Mouse (Mus musculus) fat pad, adult 2 months (tissue): ENCODE measurements at regions not wholly inside any gene's neighbourhood (a gene's known extent, or its start where the extent isn't known, plus 50 kb on each side); places are given as distances from the start of the nearest gene placed in this dataset.
"Not testable (repeated sequence)": the region's sequence is repeated elsewhere in the genome, so short reads cannot be mapped to it uniquely, and the experiment has no call there.

ENCODE experiments used
- DNase-seq: peaks from one replicate; pipeline ENCODE4 v3.0.0-alpha.2; 2011; ENCODE audit warnings: low read depth, low spot score; ENCODE audit errors: extremely low read depth

DNA sequence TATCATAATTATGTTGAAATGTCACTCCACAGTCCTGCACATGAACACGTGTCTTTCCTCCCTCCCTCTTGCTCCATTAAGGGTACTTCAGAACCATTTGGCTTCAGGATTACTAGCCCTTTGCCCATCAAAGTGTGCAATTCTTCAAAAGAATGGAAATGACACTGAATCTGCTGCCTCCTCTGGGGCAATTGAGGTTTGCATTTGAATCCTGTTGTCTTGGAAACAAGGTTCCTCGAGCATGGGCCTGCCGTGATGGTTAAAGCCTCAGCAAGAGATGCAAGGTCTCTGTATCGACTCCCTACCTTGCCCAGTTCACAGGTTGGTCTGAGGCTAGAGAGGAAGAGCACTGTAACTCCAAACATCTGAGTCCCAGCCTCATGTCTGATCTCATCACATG is 136.0 kb downstream of the Sptssa start:
- DNase-seq = no peak

- no peak for DNase-seq
Measured at GRCm38 (mm10) chr12:54519370-54519769, 137.0 kb downstream of the Sptssa start.

- DNase-seq = no peak
Measured at GRCm38 (mm10) chr12:54517265-54517664, 139.1 kb downstream of the Sptssa start.

GRCm38 (mm10) chr12:54516463-54516862 is 139.9 kb downstream of the Sptssa start:
- DNase-seq = no peak

- DNase-seq = not testable (repeated sequence)
Measured at GRCm38 (mm10) chr12:54516039-54516438, 140.3 kb downstream of the Sptssa start.

- no peak for DNase-seq
Measured at GRCm38 (mm10) chr12:54509903-54510302, 146.5 kb downstream of the Sptssa start.

- DNase-seq = no peak
Measured at GRCm38 (mm10) chr12:54502775-54503174, 153.6 kb downstream of the Sptssa start.

DNA sequence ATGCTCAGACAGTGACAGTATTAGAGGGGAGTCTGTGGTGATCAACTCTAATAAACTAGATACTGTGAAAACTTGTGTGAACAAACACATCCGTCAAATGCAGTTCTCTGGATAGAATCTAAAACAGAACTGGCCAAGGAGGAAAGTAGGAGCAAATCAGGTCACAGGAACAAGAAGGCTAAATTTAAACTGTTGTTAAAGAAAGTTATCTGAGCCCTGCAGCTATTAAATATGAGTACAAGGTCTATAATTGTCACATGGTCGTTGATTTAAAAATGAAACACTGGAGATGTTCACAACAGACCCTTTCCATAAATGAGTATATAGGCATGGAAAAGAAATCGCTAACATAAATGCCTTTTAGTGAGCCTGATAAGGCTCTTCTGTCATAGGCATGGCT is 156.4 kb downstream of the Sptssa start:
- DNase-seq = no peak

- no peak for DNase-seq
Measured at GRCm38 (mm10) chr12:54495701-54496374, 160.5 kb downstream of the Sptssa start.

DNA sequence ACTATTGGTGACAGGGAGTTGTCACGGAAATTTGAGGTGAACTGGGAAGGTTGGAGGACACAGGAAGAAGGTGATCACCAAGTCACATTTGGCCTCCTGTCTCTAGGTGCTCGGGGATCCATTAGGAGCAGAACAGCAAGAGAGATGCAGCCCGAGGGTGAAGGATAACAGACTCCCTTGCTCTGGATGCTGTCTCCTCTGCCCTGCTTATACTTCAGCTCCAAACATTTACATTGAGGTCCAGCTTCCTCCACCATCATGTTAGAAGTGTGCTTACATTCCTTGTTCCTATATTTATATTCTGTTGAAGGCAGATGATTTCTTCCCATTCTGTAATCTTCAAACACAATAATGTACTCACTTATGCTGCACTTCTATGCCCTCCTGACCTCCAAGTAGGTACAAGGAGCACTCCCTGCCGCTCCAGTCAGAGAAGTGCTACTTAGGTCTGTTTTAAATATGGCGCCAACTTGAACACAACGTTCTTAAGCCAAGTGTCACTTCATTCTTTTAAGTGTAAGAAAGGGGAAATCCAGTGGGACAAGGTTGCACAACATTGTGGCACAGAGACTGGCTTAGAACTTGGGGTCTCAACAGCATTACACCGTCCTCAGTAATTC is 161.5 kb downstream of the Sptssa start:
- DNase-seq = no peak

DNA sequence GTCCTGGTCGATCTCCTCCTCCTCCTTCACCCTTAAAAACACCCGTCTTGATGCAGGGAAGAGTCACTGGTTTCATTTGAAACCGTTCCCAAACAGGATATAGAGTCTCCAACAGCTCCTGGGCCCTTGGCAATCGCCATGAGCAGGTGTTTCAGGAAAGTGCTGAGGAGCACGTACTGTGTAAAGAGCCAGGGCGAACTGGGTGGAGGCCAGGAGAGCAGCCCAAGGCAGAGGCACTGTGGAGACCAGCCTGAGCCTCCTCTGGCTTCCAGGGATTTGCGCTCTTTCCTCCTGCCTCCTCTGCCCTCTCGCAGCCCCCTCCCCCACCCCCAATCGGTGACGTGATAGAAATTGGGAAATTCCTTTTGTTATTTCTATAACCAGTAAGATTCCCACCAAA is 163.6 kb downstream of the Sptssa start:
- DNase-seq = peak; percentile 66

DNA sequence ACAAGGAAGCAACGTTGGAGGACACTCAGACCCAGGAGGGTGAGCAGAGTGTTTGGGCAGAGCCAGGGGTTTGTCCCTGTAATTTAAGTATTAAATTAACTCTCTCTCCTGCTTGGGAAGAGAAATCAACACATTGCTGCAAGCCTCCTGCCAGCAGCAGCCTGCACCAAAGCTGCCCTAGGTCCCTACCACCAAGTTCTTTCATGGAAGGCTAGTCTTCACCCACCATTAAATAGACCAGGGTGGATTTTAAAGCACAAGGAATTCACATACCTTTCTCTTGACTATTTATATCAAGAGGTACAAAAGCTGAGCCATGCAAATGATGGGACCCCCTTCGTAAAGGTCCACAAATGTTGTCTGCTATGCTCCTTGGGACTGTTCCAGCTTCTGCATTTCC is 165.9 kb downstream of the Sptssa start:
- no peak for DNase-seq

- DNase-seq = no peak
Measured at GRCm38 (mm10) chr12:54489675-54490074, 166.7 kb downstream of the Sptssa start.

DNA sequence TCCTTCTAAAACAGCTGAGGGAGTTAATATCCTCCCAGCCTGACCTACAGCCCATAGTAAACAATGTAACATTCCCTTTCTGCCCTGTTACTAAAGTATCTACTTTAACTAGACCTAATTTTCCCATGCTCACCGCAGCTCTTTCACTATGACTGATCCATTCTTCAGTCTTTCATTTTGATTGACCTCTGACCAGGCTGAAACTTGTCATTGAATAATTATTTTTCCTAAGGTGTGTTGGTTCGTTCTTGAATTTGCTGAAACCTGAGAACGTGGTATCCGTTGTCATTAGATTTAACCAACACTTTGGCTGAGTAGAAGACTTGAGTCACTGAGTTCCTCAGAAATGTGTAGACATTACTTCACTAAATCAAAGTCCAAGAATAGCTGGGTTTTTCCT is 168.7 kb downstream of the Sptssa start:
- DNase-seq = no peak

DNA sequence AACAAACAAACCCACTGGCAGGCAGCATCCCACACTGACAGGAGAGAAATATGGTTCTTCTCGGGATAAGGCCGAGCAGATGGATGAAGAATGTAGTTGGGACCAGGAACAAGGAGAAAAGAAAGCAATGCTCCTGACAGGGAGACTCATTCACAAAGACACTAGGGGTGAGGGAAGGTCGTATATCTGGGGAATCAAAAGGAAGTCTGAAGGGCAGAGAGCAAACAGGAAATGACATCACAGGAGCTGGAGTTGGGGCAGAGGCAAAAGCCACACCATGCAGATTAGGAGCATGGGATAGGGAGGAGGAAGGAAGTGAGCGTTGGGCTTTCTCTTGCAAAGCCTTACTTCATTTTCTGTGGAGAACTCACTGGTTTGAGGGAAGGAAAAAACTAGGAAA is 174.4 kb downstream of the Sptssa start:
- DNase-seq = no peak

DNA sequence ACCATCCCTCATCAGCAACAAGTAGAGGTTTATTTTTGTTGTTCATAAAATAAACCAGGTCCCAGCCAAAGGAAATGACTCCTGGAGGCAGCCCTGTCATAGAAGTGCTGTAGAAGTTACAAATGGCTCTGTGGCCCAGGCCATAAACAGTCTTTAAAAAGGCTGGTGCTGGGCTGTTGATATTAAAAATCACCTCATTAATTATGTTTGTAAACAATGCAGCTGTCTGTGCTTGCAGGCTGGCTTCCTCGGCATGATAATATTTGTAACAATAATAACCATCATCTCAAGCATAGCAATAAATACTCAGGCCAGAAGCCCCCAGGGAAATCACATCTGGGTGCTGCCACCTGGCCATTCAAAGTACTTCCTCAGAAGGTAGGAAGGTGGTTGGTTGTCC is 176.5 kb downstream of the Sptssa start:
- no peak for DNase-seq

DNA sequence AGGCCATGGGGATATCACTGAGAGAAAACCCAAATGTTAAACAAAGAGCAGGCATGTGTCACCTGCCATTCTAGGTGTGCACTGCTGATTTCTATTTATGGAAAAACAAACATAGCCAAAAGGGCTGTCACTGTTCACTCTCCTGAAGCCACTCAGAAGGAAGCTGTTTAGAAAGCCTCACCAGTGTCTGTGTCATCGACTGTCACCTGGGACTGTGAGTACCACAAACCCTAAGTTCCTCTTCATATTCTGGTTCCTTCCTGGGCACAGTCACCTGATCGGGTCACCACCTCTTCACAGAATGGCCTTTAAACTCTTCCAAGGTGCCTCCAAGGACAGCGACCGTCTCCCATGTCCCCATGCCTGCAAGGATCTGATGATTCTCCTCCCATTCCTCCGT is 183.5 kb downstream of the Sptssa start:
- no peak for DNase-seq

GRCm38 (mm10) chr12:54472407-54472806 is 184.0 kb downstream of the Sptssa start:
- no peak for DNase-seq

DNA sequence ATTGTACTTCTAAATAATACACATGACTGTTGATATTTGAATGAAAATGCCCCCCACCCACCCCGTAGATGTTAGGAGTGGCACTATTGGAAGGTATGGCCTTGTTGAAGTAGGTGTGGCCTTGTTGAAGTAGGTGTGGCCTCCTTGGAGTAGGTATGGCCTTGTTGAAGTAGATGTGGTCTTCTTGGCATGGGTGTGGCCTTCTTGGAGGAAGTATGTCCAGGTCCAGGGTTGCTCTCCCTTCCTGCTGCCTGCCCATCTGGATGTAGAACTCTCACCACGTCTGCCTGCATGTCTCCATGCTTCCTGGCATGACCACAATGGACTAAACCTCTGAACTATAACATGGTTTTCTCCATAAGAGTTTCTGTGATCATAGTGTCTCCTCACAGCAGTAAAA is 188.7 kb downstream of the Sptssa start:
- DNase-seq = no peak

- no peak for DNase-seq
Measured at GRCm38 (mm10) chr12:54463806-54464205, 192.6 kb downstream of the Sptssa start.

GRCm38 (mm10) chr12:54461411-54461810 is 195.0 kb downstream of the Sptssa start:
- no peak for DNase-seq

- DNase-seq = peak; percentile 18
Measured at GRCm38 (mm10) chr12:54460135-54460523, 196.2 kb downstream of the Sptssa start.
